Mouse (Mus musculus): ENCODE results near the gene Gm815. TPM values are rescaled to one million over a fixed set of nuclear protein-coding genes. Genes with fewer than 3 reads are reported as not detected.

Gene Gm815
- polyA plus RNA-seq, 1 experiment from 2014 or later: not detected

- H3K9me3 ChIP-seq: no peaks in the 10 kb centered on the region
- H3K4me3 ChIP-seq (replicated peaks): no peak overlapping the region
- no peak overlapping the region for H3K27ac ChIP-seq
- 0 out of 2 replicates have a peak, but pooled peaks cover 2% of the 10 kb centered on the region for H3K27me3 ChIP-seq
- 86% methylated on average over 10 of the region's 10 CpGs for WGBS
- no peak for ATAC-seq (ENCODE audit: low FRiP score)
- no peak overlapping the region for H3K4me2 ChIP-seq
- H3K4me1 ChIP-seq: peaks cover 8% of the 10 kb centered on the region
- H3K36me3 ChIP-seq (replicated peaks): no peaks in the 10 kb centered on the region
- no peak overlapping the region for H3K9ac ChIP-seq
These were observed 3.7 kb upstream of the Gm815 start for GRCm38 (mm10) chr19:26881866-26882427.

- ATAC-seq (ENCODE audit: low FRiP score): no peak
- Histone ChIP-seq H3K36me3 (replicated peaks) (no peaks in the 10 kb centered on the region), H3K4me1 (no peaks in the 10 kb centered on the region), H3K9ac (no peak overlapping the region), H3K4me3 (replicated peaks) (no peak overlapping the region), H3K4me2 (no peak overlapping the region), H3K27ac (no peak overlapping the region), H3K9me3 (no peaks in the 10 kb centered on the region), H3K27me3 (no peaks in the 10 kb centered on the region)
- WGBS: 87% methylated on average over 9 of the region's 9 CpGs
These were observed 2.5 kb downstream of the Gm815 start for GRCm38 (mm10) chr19:26888171-26888570.

- Histone ChIP-seq H3K4me3 (replicated peaks) (no peak overlapping the region), H3K9ac (no peak overlapping the region), H3K4me2 (no peak overlapping the region), H3K9me3 (no peaks in the 10 kb centered on the region), H3K27ac (no peak overlapping the region), H3K4me1 (no peaks in the 10 kb centered on the region), H3K27me3 (no peaks in the 10 kb centered on the region), H3K36me3 (replicated peaks) (no peaks in the 10 kb centered on the region)
- ATAC-seq (ENCODE audit: low FRiP score): no peak
- WGBS: 88% methylated on average over 9 of the region's 9 CpGs
These were observed 5.8 kb downstream of the Gm815 start for GRCm38 (mm10) chr19:26891306-26891964.

- Histone ChIP-seq H3K9me3 (no peaks in the 10 kb centered on the region), H3K9ac (no peak overlapping the region), H3K4me3 (replicated peaks) (no peak overlapping the region), H3K4me1 (no peaks in the 10 kb centered on the region), H3K27ac (no peak overlapping the region), H3K36me3 (replicated peaks) (no peaks in the 10 kb centered on the region), H3K4me2 (no peak overlapping the region), H3K27me3 (no peaks in the 10 kb centered on the region)
- WGBS: 77% methylated on average over 5 of the region's 5 CpGs
- no peak for ATAC-seq (ENCODE audit: low FRiP score)
These were observed 7.2 kb downstream of the Gm815 start for GRCm38 (mm10) chr19:26892861-26893260.

- H3K27me3 ChIP-seq: no peaks in the 10 kb centered on the region
- 86% methylated on average over 4 of the region's 4 CpGs for WGBS
- no peak overlapping the region for H3K27ac ChIP-seq
- H3K36me3 ChIP-seq (replicated peaks): no peaks in the 10 kb centered on the region
- no peak overlapping the region for H3K4me3 ChIP-seq (replicated peaks)
- H3K9me3 ChIP-seq: no peaks in the 10 kb centered on the region
- H3K4me2 ChIP-seq: no peak overlapping the region
- ATAC-seq (ENCODE audit: low FRiP score): no peak
- H3K4me1 ChIP-seq: no peaks in the 10 kb centered on the region
- H3K9ac ChIP-seq: no peak overlapping the region
These were observed 16.5 kb downstream of the Gm815 start for GRCm38 (mm10) chr19:26902162-26902561.

GRCm38 (mm10) chr19:26914245-26914644, 28.6 kb downstream of the Gm815 start:
- no peak overlapping the region for H3K27ac ChIP-seq
- no peak overlapping the region for H3K4me3 ChIP-seq (replicated peaks)
- no peak overlapping the region for H3K9ac ChIP-seq
- no peaks in the 10 kb centered on the region for H3K4me1 ChIP-seq
- no peaks in the 10 kb centered on the region for H3K9me3 ChIP-seq
- ATAC-seq (ENCODE audit: low FRiP score): no peak
- no peak overlapping the region for H3K4me2 ChIP-seq
- no peaks in the 10 kb centered on the region for H3K27me3 ChIP-seq
- no peaks in the 10 kb centered on the region for H3K36me3 ChIP-seq (replicated peaks)
- WGBS: 66% methylated on average over 1 of the region's 1 CpGs

- Histone ChIP-seq H3K36me3 (replicated peaks) (no peaks in the 10 kb centered on the region), H3K27ac (no peak overlapping the region), H3K9ac (no peak overlapping the region), H3K9me3 (no peaks in the 10 kb centered on the region), H3K4me2 (no peak overlapping the region), H3K27me3 (no peaks in the 10 kb centered on the region), H3K4me3 (replicated peaks) (no peak overlapping the region), H3K4me1 (no peaks in the 10 kb centered on the region)
- no peak for ATAC-seq (ENCODE audit: low FRiP score)
- 82% methylated on average over 2 of the region's 2 CpGs for WGBS
These were observed 35.1 kb downstream of the Gm815 start for GRCm38 (mm10) chr19:26920816-26921215.

GRCm38 (mm10) chr19:26930295-26931283, 44.9 kb downstream of the Gm815 start:
- no peaks in the 10 kb centered on the region for H3K36me3 ChIP-seq (replicated peaks)
- no peak for ATAC-seq (ENCODE audit: low FRiP score)
- H3K4me3 ChIP-seq (replicated peaks): no peak overlapping the region
- no peaks in the 10 kb centered on the region for H3K4me1 ChIP-seq
- H3K4me2 ChIP-seq: no peak overlapping the region
- no peaks in the 10 kb centered on the region for H3K27me3 ChIP-seq
- WGBS: 62% methylated on average over 6 of the region's 6 CpGs
- no peak overlapping the region for H3K27ac ChIP-seq
- H3K9me3 ChIP-seq: no peaks in the 10 kb centered on the region
- no peak overlapping the region for H3K9ac ChIP-seq

- no peak overlapping the region for H3K27ac ChIP-seq
- 74% methylated on average over 2 of the region's 2 CpGs for WGBS
- no peaks in the 10 kb centered on the region for H3K9me3 ChIP-seq
- no peak overlapping the region for H3K9ac ChIP-seq
- ATAC-seq (ENCODE audit: low FRiP score): no peak
- no peak overlapping the region for H3K4me3 ChIP-seq (replicated peaks)
- H3K4me1 ChIP-seq: peaks cover 2% of the 10 kb centered on the region; the same call in 1 of the 2 replicates
- H3K4me2 ChIP-seq: no peak overlapping the region
- H3K36me3 ChIP-seq (replicated peaks): no peaks in the 10 kb centered on the region
- H3K27me3 ChIP-seq: no peaks in the 10 kb centered on the region
These were observed 48.5 kb downstream of the Gm815 start for GRCm38 (mm10) chr19:26934186-26934585.
